Mouse (Mus musculus) left cerebral cortex, adult 2 months (tissue): ENCODE data around the gene Prkg1. TPM values are rescaled to one million over a fixed set of nuclear protein-coding genes. Genes with fewer than 3 reads are reported as not detected.

Experiments used
- DNase-seq, 2 experiments: peaks; one replicate each; pipeline ENCODE4 v3.0.0; 2021 to 2022; ENCODE audit warnings: low spot score in 2 of 2, mixed read lengths in 1 of 2; ENCODE audit errors: extremely low spot score in 1 of 2
- H3K27ac ChIP-seq: fragments of 200-600 bp; 2 replicates; pipeline ENCODE4 v1.8.1; 2022
- H3K4me3 ChIP-seq: fragments of 200-600 bp; 2 replicates; pipeline ENCODE4 v1.8.1; 2022
- CTCF ChIP-seq: fragments of 200-600 bp; IDR thresholded peaks from 2 replicates; pipeline ENCODE4 v1.8.1; 2022; ENCODE audit warnings: antibody characterized with exemption, mild to moderate bottlenecking, moderate library complexity
- intact Hi-C: fragments of 180-260 bp; cut with DNase I; formaldehyde crosslinking; loops from one replicate; pipeline ENCODE4 v1.15.1; 2025
- total RNA-seq, 2 experiments: library from RNA; stranded (reverse); gene quantifications; 2 replicates each; pipeline ENCODE4 v1.2.3; 2021

Prkg1 gene
- total RNA-seq, 2 experiments from 2014 or later = 18.9 to 21.9 TPM

DNA sequence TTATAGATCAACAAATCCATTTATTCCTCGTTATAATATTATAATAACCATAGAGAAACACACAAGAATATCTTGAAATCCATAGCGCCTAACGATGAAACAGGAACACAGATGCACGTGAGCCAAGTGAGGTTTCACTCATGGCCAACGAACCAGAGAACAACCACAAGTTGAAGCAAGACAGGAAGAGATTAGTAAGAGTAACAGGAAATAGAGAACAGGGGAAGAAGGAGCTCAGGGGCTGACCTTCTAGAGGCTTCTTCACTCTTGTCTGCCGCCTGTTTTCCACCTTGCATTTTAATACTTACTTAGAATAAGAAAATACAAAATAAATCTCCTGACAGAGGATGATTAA lies 427.0 kb downstream of the Prkg1 start:
- H3K4me3 ChIP-seq = no peak overlapping the region
- TF ChIP-seq CTCF = no peak
- intact Hi-C loops = no loop called here
- H3K27ac ChIP-seq = no peak overlapping the region
- DNase-seq = no peak

DNA sequence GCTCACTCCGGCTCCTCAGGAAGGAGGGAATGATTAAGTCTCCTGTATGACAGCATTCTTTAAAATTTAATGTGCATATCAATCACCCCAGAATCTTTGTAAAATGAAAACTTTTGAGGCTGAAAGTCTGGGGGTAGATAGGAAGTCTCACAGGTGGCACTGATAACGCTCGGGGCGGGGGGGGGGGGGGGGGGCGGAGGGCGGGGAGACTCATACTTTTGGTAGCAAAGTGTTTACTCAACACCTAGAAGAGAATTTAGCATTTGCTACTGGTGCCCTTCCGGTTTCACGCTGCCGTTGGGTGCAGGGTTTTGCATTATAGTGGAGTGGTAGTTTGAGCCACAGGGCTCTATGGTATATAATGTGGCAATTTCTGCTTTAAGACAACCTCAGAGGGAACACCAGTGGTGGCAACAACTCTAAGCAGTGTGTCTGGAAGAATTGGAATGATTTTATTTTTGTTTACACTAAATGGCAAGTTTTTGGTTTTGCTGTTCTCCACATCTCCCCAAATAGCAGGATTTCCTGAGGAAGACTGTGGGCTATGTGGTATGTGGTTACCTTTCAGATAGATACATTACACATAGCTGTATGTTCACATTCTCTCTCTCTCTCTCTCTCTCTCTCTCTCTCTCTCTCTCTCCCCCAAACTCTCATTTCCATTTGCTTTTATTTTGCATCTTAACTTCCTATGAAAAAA lies 427.5 kb downstream of the Prkg1 start:
- no peak overlapping the region for H3K27ac ChIP-seq
- intact Hi-C loops = no loop called here
- DNase-seq = no peak
- TF ChIP-seq CTCF = no peak
- H3K4me3 ChIP-seq = no peak overlapping the region

DNA sequence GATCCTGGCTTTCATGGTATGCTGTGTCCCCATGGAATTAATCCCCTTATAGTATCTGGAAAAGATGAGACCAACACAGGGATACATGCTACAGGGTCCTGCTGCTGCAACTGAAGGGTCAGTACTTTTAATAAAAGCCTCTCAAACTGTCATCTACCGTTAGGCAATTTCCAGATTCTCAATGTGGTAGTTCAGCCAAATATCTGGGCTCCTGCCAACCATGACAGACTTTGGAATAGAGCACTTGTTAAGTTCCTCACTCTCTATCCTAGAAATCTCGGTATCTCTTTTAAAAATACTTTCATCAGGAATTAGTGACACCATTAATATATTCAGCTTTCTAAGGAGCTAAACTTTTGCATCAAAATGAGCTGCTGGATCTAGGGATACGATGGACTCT lies 428.5 kb downstream of the Prkg1 start:
- no peak overlapping the region for H3K27ac ChIP-seq
- no peak for TF ChIP-seq CTCF
- intact Hi-C loops = no loop called here
- no peak overlapping the region for H3K4me3 ChIP-seq
- DNase-seq = no peak

DNA sequence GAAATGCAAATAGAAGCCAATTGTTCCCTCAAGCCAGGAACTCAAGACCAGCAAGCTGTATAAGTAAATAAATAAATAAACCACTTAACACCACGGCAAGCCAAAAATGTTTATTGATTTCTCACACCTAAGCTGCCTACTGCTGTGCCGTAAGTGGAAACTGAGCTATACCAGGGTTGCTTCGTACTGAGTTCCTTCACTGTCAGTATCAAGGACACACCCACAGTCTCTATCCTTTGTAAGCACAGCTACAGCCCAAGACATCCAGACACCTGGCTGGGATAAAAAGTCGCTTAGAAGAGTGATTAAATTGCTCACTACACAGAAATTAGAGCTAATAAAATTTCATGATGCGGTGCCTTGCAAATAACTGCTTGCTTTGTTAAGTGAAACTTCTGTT lies 434.9 kb downstream of the Prkg1 start:
- Histone ChIP-seq H3K27ac (no peak overlapping the region), H3K4me3 (no peak overlapping the region)
- intact Hi-C loops = no loop called here
- DNase-seq = no peak
- TF ChIP-seq CTCF = no peak

DNA sequence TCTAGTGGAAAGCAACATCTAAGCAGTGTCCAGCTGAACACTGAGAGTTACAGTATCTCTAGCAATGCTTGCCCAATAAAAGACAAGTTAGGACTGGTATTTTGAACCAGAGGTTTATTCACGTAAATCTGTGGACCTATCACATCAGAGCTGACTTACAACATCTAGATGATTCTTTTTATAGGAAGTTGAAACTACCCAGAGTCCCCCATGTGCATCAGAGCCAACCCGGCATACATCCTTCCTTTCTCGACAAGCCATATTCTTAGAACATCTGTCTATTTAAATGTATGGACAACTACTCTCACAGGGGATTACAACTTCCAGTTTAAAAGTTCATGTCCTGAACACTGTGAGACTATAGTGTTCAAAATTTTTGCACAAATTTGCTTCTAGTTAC lies 460.1 kb downstream of the Prkg1 start:
- intact Hi-C loops = no loop called here
- H3K4me3 ChIP-seq = no peak overlapping the region

DNA sequence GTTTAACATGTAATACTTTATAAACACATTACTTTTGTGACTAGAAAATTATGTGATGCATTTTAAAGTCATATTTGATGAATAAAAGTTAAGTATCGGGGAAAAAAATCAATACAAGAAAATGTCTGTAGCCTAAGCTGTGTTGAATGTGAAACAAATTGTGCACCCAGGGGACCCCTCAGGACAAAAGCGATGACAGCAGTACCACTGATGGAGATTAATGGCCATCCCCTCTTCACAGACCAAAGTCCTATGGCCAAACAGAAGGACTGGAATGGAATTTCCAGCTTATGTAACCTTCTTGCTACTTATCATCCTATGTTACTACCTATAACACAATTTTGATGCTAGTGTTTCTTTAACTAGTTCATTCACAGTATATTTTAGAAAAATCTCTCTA lies 473.6 kb downstream of the Prkg1 start:
- TF ChIP-seq CTCF = no peak
- no peak for DNase-seq
- no peak overlapping the region for H3K27ac ChIP-seq
- intact Hi-C loops = no loop called here
- no peak overlapping the region for H3K4me3 ChIP-seq

More for the DNA sequence above, 460.1 kb downstream of the Prkg1 start:
- no peak for DNase-seq
- no peak overlapping the region for H3K27ac ChIP-seq
- TF ChIP-seq CTCF = no peak

DNA sequence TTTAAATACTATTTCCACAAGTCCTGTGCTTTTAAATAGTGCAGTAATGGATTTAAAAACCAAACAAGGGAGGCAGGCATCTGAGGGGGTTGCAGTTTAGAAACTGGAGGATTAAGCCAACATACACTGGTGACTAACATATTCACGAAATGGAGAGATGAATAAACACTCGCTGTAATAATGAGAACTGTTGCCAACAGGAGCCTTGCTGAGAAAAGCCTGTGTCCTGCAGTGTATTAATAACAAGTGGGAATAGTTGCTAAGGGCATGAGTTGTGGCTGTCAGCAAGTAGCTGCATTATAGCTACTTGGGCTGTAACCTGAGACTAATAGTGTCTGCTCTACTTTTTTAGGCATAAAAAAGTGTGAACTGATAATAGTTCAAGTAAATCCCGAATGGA lies 480.3 kb downstream of the Prkg1 start:
- no peak for TF ChIP-seq CTCF
- no peak overlapping the region for H3K27ac ChIP-seq
- H3K4me3 ChIP-seq = no peak overlapping the region
- intact Hi-C loops = no loop called here
- DNase-seq = no peak

DNA sequence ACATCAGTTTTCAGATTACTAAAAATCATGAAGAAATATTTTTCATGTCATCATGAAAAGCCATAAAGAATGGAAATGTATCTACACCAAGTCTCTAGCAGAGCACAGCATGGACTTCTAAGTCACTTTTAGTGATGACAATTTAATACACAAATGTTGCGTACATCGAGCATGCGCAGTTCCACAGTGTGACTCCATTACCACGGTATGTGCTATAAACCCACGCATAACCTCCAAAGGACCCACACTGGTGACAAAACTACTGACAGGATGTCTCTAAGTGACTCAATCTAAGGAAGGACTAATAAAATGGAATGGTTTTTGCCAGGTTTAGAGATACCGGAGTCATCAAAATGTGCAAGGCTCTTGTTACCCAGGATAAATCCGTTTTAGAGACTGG lies 480.7 kb downstream of the Prkg1 start:
- TF ChIP-seq CTCF = no peak
- DNase-seq = no peak
- H3K4me3 ChIP-seq = peak overlapping the region; percentile 7; the same call in 1 of the 2 replicates
- H3K27ac ChIP-seq = no peak overlapping the region
- intact Hi-C loops = no loop called here

DNA sequence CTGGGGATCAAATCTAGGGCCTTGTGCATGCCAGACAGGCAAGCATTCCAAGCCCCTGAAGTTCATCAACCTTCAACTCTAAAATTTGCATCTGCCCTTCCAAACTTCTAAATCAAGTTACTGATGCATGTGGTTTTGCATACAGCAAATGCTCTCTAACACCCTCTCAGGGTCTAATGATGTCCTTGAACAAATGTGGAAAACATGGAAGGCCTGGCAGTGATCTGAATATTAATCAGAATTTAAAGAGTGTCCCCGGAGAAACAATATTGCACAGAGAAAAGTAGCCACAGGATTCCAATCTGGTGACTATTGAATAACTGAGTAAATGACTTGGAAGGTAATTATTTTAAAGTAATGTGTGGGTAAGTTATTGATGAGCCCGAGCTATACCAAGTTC lies 481.2 kb downstream of the Prkg1 start:
- H3K4me3 ChIP-seq = no peak overlapping the region
- intact Hi-C loops = no loop called here
- no peak for TF ChIP-seq CTCF

DNA sequence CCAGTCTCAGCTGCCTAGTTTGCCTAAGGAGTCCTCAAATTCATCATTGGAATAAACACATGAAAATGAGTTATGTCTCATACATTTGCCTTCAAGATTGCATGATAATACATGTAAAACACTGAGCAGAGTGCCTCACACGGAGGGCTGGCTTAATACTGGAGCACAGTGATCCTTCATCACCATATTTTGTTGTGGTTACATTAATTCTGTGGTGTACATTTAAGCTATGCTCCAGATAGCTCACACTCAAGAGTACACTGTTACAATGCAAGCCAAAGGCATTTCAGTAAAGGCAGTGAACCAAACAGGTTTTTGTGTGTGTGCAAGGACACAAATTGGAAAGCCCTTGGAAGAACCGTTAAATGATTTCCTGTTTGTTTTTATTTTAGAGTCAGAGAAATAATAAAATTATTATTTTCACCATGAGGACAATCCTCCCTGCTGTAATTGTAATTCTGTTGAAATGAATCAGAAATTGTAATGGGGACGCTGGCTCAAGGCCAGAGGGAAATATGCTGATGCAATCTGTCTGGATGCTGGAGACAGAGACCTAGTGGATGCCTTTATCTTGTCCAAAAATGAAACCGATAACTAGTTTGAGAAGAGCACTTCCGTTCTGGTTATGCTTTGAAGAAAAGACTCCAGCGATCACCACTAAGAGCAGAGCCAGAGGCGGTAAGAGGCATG lies 484.9 kb downstream of the Prkg1 start:
- no peak for DNase-seq
- intact Hi-C loops = no loop called here
- Histone ChIP-seq H3K27ac (no peak overlapping the region), H3K4me3 (no peak overlapping the region)
- TF ChIP-seq CTCF = no peak

More for the DNA sequence above, 481.2 kb downstream of the Prkg1 start:
- DNase-seq = no peak
- H3K27ac ChIP-seq = no peak overlapping the region

DNA sequence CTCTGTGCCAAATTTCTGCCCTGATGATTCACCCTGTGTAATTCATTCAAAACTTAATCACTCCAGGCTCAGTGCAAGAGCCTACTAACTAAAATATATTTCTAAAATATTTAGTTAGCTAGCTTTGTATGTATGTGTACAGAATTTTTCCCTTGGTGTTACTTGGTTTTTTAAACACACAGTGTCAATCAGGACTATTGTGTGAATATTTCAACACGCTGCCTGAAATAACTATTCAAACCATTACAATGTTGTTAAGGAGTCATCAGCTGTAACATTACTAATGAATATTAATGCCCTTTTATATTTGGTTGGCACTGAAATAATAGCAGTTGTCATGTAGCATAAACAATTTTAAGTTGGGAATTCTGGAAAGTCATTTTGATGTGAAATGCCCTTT lies 502.4 kb downstream of the Prkg1 start:
- DNase-seq = no peak
- intact Hi-C loops = no loop called here
- Histone ChIP-seq H3K4me3 (no peak overlapping the region), H3K27ac (no peak overlapping the region)
- TF ChIP-seq CTCF = no peak

DNA sequence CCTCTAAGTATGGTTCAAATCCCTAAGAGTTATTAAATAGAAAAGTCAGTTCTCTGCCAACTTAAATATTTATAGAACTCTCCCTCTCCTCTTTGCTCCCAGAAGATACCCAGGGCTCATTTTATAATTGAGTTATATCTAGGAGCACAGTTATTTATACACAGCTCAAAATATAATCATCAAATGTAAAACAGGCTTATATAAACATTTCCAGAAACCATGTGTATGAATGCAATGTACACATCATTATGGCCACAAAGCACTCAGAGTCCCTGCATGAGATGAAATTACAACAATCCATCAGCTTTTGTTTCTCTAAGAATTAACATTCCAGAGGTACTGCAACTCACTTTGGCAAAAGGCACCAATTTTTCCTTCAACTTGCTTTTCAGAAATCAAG lies 504.3 kb downstream of the Prkg1 start:
- TF ChIP-seq CTCF = no peak
- DNase-seq = no peak
- intact Hi-C loops = no loop called here
- H3K27ac ChIP-seq = no peak overlapping the region
- H3K4me3 ChIP-seq = no peak overlapping the region

DNA sequence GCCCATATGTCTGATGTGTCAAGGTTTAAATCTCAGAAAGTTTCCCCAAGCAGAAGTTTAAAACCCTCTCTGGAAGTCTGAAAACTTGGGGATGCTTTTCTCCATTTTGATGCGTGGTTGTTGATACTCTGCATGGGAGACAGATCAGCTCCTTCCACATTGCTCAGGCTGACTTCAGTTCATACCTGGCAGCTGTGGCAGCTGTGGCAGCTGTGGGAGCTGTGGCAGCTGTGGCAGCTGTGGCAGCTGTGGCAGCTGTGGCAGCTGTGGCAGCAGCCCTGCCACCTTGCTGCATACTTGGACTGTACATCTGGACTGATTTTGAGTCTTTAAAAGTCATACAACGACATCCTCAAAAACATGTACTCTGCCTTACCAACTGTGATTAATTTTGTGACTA lies 509.1 kb downstream of the Prkg1 start:
- no peak overlapping the region for H3K4me3 ChIP-seq
- no peak for TF ChIP-seq CTCF
- H3K27ac ChIP-seq = no peak overlapping the region
- DNase-seq = no peak
- intact Hi-C loops = no loop called here
